Mouse (Mus musculus) brain, embryonic 14.5 days (tissue): ENCODE measurements around the gene Rap1gap2. TPM values are rescaled to one million over a fixed set of nuclear protein-coding genes. Genes with fewer than 3 reads are reported as not detected.

Experiments
- DNase-seq: peaks from one replicate; pipeline ENCODE4 v3.0.0-alpha.2; 2011; ENCODE audit warnings: low read depth
- CTCF ChIP-seq: fragments of 200-500 bp; IDR thresholded peaks from 2 replicates; pipeline ENCODE4 v1.5.1; 2012; ENCODE audit warnings: inconsistent platforms, mild to moderate bottlenecking, moderate library complexity, borderline replicate concordance; ENCODE audit not compliant: insufficient read depth, insufficient read length; ENCODE audit errors: extremely low read depth
- POLR2A ChIP-seq: fragments of 200-500 bp; IDR thresholded peaks from 2 replicates; pipeline ENCODE4 v1.6.1; 2012; ENCODE audit warnings: mild to moderate bottlenecking, inconsistent platforms, borderline replicate concordance; ENCODE audit not compliant: poor library complexity, insufficient read depth, insufficient read length, severe bottlenecking; ENCODE audit errors: extremely low read depth
- polyA plus RNA-seq: library from polyadenylated mRNA; depleted of rRNA; stranded (reverse); fragments of >200 nt; gene quantifications from 2 replicates; pipeline ENCODE4 v1.2.3, GENCODE M21; 2012; rRNA removed

Gene Rap1gap2
- polyA plus RNA-seq, 1 experiment = 21.4 TPM

DNA sequence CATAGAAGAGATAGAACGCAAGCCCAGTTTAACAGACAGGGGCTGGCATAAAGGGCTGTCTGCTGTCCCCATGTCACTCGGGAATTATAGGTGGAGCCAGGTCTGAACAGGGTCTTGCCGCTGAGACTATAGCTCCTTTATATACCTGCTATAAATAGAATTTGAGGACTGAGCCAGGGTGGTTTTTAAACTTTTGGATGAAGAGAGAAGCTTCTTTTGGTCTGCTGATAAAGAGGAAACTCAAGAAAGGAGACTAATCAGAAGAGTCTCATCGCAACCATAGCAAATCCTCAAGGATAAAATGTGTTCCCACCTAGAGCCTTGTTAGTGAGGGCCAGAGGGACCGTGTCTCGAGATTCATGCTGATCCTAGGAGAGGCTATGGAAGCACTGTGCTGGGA, 272.8 kb downstream of the Rap1gap2 start, which contains the start of gene Olfr410:
Olfr410 (minus strand) TSS at position 101 of the 400 bp plus-strand sequence.
- TF ChIP-seq POLR2A = no peak
- TF ChIP-seq CTCF = no peak
- DNase-seq = no peak

Other genes with a start within 250 kb of the Rap1gap2 start
- gene Olfr412, start 248.8 kb downstream of the Rap1gap2 start, polyA plus RNA-seq = not detected in 2 replicates
- gene Ccdc92b, start 8.7 kb upstream of the Rap1gap2 start, polyA plus RNA-seq = 6.6 and 7.5 TPM in 2 replicates
- 27.1 and 34.1 TPM in 2 replicates for gene Cluh, start 38.6 kb upstream of the Rap1gap2 start, polyA plus RNA-seq
- 103 and 130 TPM in 2 replicates for gene Pafah1b1, start 113.8 kb upstream of the Rap1gap2 start, polyA plus RNA-seq
- 13.5 and 18.5 TPM in 2 replicates for gene Mettl16, start 159.9 kb upstream of the Rap1gap2 start, polyA plus RNA-seq
- 21.5 and 33.4 TPM in 2 replicates for gene Mnt, start 220.0 kb upstream of the Rap1gap2 start, polyA plus RNA-seq